Mouse (Mus musculus) testis, adult 2 months (tissue): ENCODE results near the gene Rgs11.

ENCODE experiments used
- CTCF ChIP-seq: fragments of 200-500 bp; IDR thresholded peaks from 2 replicates; pipeline ENCODE4 v1.5.1; 2012; ENCODE audit warnings: low read depth, mild to moderate bottlenecking, inconsistent platforms, low read length, moderate library complexity; ENCODE audit not compliant: control insufficient read depth, insufficient read depth, insufficient replicate concordance
- POLR2A ChIP-seq: fragments of 200-500 bp; IDR thresholded peaks from 2 replicates; pipeline ENCODE4 v1.6.1; 2012; ENCODE audit warnings: low read depth, mild to moderate bottlenecking, inconsistent platforms, low read length, moderate library complexity; ENCODE audit not compliant: control insufficient read depth

- TF ChIP-seq CTCF, result no peak
- no peak for TF ChIP-seq POLR2A
Observed at GRCm38 (mm10) chr17:26234386-26234785, 31.6 kb downstream of the Rgs11 start.
